Mouse (Mus musculus): ENCODE results near the gene Arl6ip1.

DNA sequence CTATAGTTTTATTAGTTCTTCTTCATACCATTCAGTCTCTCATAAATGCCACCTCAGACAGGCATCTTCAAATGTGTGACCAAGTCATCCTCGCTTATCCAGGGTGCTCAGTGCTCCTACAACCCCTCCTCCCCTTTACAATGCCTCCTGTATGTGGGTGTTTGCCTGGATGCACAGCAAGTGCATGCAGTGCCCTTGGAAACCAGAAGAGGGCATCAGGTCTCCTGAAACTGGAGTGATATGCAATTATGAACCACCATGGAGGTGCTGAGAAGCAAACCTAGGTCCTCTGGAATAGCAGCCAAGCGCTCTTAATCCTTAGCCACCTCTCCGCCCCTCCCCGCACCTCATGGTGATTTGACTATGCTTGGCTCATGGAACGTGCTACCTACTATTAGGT, 50.4 kb downstream of the Arl6ip1 start:
- TF ChIP-seq POLR2A (IDR thresholded peaks at IDR 0.05; ENCODE audit: low read depth, low read length) (no peak), CTCF (conservative IDR thresholded peaks at IDR 0.05; ENCODE audit: insufficient read depth, insufficient read length, low read depth, low read length) (0 out of 2 replicates have a peak, but pooled peaks have one; percentile 20)

Data from kidney, adult 2 months (tissue).